Mouse (Mus musculus) colon, adult 2 months (tissue): ENCODE results near the gene Igsf6. TPM values are rescaled to one million over a fixed set of nuclear protein-coding genes. Genes with fewer than 3 reads are reported as not detected.

Experiments
- polyA plus RNA-seq: library from polyadenylated mRNA; depleted of rRNA; stranded (reverse); fragments of >200 nt; gene quantifications from 2 replicates; pipeline ENCODE4 v1.2.3, GENCODE M21; 2012; rRNA removed

Igsf6 gene
- 0.42 and 0.47 TPM in 2 replicates for polyA plus RNA-seq

DNA sequence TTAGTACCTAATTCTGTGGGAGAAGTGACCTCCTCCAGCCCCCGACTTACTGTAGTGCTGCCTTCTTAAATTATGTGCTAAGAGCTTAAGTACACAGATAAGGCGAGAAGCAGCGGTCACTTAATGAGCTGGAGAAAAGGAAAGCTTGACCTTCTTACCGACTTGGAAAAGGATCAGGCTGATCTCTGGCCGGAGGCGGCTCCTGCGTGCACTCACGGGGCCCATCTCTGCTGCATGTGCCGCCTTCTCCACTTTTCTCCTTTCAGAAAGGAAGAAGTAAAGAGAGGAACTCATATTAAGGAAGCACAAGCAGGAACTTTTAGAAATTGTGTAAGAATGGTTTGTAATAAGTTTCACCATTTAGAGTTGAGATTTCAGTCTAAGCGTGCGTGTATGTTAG lies at the start of gene Igsf6:
Igsf6 (minus strand) TSS at position 292 of the 400 bp plus-strand sequence.

DNA sequence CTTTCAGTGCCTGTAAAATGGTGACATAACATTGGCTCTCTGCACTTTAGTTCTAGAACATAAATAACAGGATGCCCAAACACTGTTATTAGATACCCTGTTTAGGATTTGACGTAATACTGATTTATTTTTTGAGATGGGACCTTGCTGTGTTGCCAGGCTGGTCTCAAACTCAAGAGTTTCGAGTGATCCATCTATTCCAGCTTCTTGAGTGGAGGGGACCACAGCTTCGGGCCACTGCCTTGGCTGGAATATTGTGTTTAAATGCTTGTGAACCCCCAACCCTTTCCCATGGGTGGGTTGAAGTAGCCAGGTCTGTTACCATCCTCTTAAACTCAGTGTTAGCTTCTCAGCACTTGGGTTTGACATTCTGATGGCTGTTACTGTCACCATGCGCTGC lies 7.0 kb upstream of the Igsf6 start, which contains the start of gene Otoa:
Otoa (plus strand) TSS at position 301 of the 400 bp plus-strand sequence.

DNA sequence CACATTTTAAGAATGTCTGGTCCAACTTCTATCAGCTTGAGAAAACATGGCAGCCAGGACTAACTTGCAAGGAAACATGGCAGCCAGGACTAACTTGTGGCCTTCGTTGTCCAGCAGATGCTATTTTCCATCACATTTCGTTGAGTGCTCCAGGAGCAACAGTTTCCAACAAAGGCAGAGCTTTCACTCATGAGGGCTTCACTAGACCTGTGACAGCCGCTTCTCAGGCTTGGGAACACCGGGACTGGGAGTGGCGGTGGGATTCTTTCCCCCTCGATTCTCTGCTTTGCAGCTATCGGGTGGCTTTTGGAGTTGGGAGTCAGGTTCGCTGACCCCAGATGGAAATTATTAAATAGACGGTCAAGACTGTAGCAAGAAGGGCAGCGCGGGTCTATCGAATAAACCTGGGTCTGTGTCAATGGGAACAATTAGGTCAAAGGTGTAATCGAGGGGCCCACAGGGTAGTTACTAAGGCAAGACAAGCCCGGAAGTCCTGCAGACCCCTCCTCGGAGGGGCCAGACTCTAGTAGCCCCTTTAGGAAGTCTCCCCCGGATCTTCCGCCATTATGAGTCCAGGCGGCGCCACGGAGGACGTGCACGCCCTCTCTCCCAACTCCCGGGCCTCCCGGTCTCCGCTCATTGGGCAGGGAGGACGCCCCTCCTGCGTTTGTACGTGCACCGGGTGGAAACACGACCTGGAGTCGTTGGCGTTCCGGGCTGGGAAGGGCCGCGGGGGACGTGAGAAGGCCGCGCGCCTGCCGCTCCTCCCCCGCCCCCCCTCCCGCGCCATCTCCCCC lies 40.3 kb downstream of the Igsf6 start, which contains the start of gene Mettl9:
Mettl9 (plus strand) TSS at position 590 of the 797 bp plus-strand sequence.

Other genes with a start within 250 kb of the Igsf6 start
- 36.6 and 38.0 TPM in 2 replicates for gene Eef2k, start 231.7 kb downstream of the Igsf6 start, polyA plus RNA-seq
- gene Polr3e, start 156.8 kb downstream of the Igsf6 start, polyA plus RNA-seq: 13.6 and 15.1 TPM in 2 replicates
- 11.5 and 17.6 TPM in 2 replicates for gene Cdr2, start 92.3 kb downstream of the Igsf6 start, polyA plus RNA-seq
- 0.20 and 0.95 TPM in 2 replicates for gene Mfsd13b, start 92.1 kb downstream of the Igsf6 start, polyA plus RNA-seq
- 34.3 and 38.2 TPM in 2 replicates for gene Mettl9, start 40.1 kb downstream of the Igsf6 start, polyA plus RNA-seq
- 0.06 TPM in 1 of 2 replicates, not detected in the other for gene Otoa, start 7.1 kb upstream of the Igsf6 start, polyA plus RNA-seq